Mouse (Mus musculus) forebrain, embryonic 14.5 days (tissue): ENCODE measurements at regions not wholly inside any gene's neighbourhood (a gene's known extent, or its start where the extent isn't known, plus 50 kb on each side); places are given as distances from the start of the nearest gene placed in this dataset.

Experiments used
- ATAC-seq: fragments of 200-750 bp; cut with Nextera tagmentation; 2 replicates; pipeline ENCODE4 v1.8.0; 2017; ENCODE audit warnings: mild to moderate bottlenecking, moderate library complexity
- DNase-seq: peaks from one replicate; pipeline ENCODE4 v3.0.0-alpha.2; 2015; ENCODE audit warnings: low spot score
- H3K27ac ChIP-seq: fragments of 300-500 bp; sonication (generic); 2 replicates; pipeline ENCODE4 v1.5.1; 2014; ENCODE audit warnings: low read depth, mild to moderate bottlenecking, control low read depth, low read length, moderate library complexity
- H3K27me3 ChIP-seq: fragments of 300-500 bp; sonication (generic); replicated peaks from 2 replicates; pipeline ENCODE4 v1.6.1; 2014; ENCODE audit warnings: low read length, control low read depth, mixed read lengths; ENCODE audit not compliant: control insufficient read depth, insufficient read depth
- H3K36me3 ChIP-seq: fragments of 300-500 bp; sonication (generic); 2 replicates; pipeline ENCODE4 v1.6.1; 2014; ENCODE audit warnings: low read length, control low read depth; ENCODE audit not compliant: control insufficient read depth, insufficient read depth
- H3K4me1 ChIP-seq: fragments of 300-500 bp; sonication (generic); 2 replicates; pipeline ENCODE4 v1.6.1; 2014; ENCODE audit warnings: antibody characterized with exemption, low read length, control low read depth; ENCODE audit not compliant: control insufficient read depth, insufficient read depth
- H3K4me2 ChIP-seq: fragments of 300-500 bp; sonication (generic); 2 replicates; pipeline ENCODE4 v1.6.1; 2014; ENCODE audit warnings: mild to moderate bottlenecking, control low read depth, low read length
- H3K4me3 ChIP-seq: fragments of 300-500 bp; sonication (generic); 2 replicates; pipeline ENCODE4 v1.5.1; 2014; ENCODE audit warnings: low read depth, low read length, control low read depth
- H3K9ac ChIP-seq: fragments of 300-500 bp; sonication (generic); 2 replicates; pipeline ENCODE4 v1.6.1; 2014; ENCODE audit warnings: mild to moderate bottlenecking, low read length, control low read depth, moderate library complexity
- H3K9me3 ChIP-seq: fragments of 300-500 bp; sonication (generic); replicated peaks from 2 replicates; pipeline ENCODE4 v1.6.1; 2016; ENCODE audit warnings: low read length, control low read depth, mixed read lengths; ENCODE audit not compliant: control insufficient read depth
- WGBS: fragments of 180-500 bp; shearing (Covaris S2); extraction: QIAGEN DNeasy Blood & Tissue Kit; methylation state at CpG from one replicate; pipeline ENCODE4 v1.1.7; 2014; 5-methylcytosine and 5-hydroxymethylcytosine counted together

GRCm38 (mm10) chr8:115555452-115555851, 152.1 kb downstream of the Maf start:
- H3K9ac ChIP-seq = no peak overlapping the region
- WGBS = 87% methylated on average over 5 of the region's 5 CpGs
- no peak overlapping the region for H3K27ac ChIP-seq
- no peaks in the 10 kb centered on the region for H3K9me3 ChIP-seq
- H3K4me2 ChIP-seq = no peak overlapping the region
- H3K36me3 ChIP-seq = no peaks in the 10 kb centered on the region
- no peaks in the 10 kb centered on the region for H3K4me1 ChIP-seq
- no peak for DNase-seq
- H3K27me3 ChIP-seq = no peaks in the 10 kb centered on the region
- no peak for ATAC-seq
- H3K4me3 ChIP-seq = no peak overlapping the region

GRCm38 (mm10) chr8:115554185-115554584, 153.4 kb downstream of the Maf start:
- Histone ChIP-seq H3K27ac (no peak overlapping the region), H3K27me3 (no peaks in the 10 kb centered on the region), H3K36me3 (no peaks in the 10 kb centered on the region), H3K4me2 (no peak overlapping the region), H3K9me3 (no peaks in the 10 kb centered on the region), H3K4me1 (no peaks in the 10 kb centered on the region), H3K9ac (no peak overlapping the region), H3K4me3 (no peak overlapping the region)
- no peak for DNase-seq
- 82% methylated on average over 5 of the region's 5 CpGs for WGBS
- ATAC-seq = no peak

GRCm38 (mm10) chr8:115551262-115551661, 156.3 kb downstream of the Maf start:
- no peaks in the 10 kb centered on the region for H3K9me3 ChIP-seq
- no peaks in the 10 kb centered on the region for H3K27me3 ChIP-seq
- no peak overlapping the region for H3K9ac ChIP-seq
- no peak overlapping the region for H3K4me3 ChIP-seq
- H3K4me2 ChIP-seq = no peak overlapping the region
- 62% methylated on average over 5 of the region's 5 CpGs for WGBS
- H3K27ac ChIP-seq = no peak overlapping the region
- ATAC-seq = no peak
- H3K36me3 ChIP-seq = no peaks in the 10 kb centered on the region
- H3K4me1 ChIP-seq = no peaks in the 10 kb centered on the region
- no peak for DNase-seq

GRCm38 (mm10) chr8:115549112-115549511, 158.5 kb downstream of the Maf start:
- Histone ChIP-seq H3K27me3 (no peaks in the 10 kb centered on the region), H3K4me1 (no peaks in the 10 kb centered on the region), H3K4me3 (no peak overlapping the region), H3K4me2 (no peak overlapping the region), H3K9me3 (no peaks in the 10 kb centered on the region), H3K9ac (no peak overlapping the region), H3K27ac (no peak overlapping the region), H3K36me3 (no peaks in the 10 kb centered on the region)
- 21% methylated on average over 1 of the region's 1 CpGs for WGBS
- DNase-seq (peak; percentile 44), ATAC-seq (peak; percentile 40; the same call in 1 of the 2 replicates)

- H3K4me1 ChIP-seq = peaks cover 2% of the 10 kb centered on the region; the same call in 1 of the 2 replicates
- no peaks in the 10 kb centered on the region for H3K9me3 ChIP-seq
- no peak overlapping the region for H3K9ac ChIP-seq
- no peak overlapping the region for H3K4me2 ChIP-seq
- ATAC-seq (no peak), DNase-seq (no peak)
- WGBS = 79% methylated on average over 6 of the region's 6 CpGs
- no peak overlapping the region for H3K27ac ChIP-seq
- no peaks in the 10 kb centered on the region for H3K36me3 ChIP-seq
- H3K27me3 ChIP-seq = no peaks in the 10 kb centered on the region
- no peak overlapping the region for H3K4me3 ChIP-seq
Observed at GRCm38 (mm10) chr8:115544067-115544466, 163.5 kb downstream of the Maf start.

GRCm38 (mm10) chr8:115542935-115543334, 164.7 kb downstream of the Maf start:
- Histone ChIP-seq H3K4me3 (no peak overlapping the region), H3K9ac (no peak overlapping the region), H3K4me2 (no peak overlapping the region), H3K27me3 (no peaks in the 10 kb centered on the region), H3K36me3 (no peaks in the 10 kb centered on the region), H3K4me1 (peaks cover 4% of the 10 kb centered on the region; the same call in 1 of the 2 replicates), H3K9me3 (no peaks in the 10 kb centered on the region), H3K27ac (no peak overlapping the region)
- no peak for ATAC-seq
- no peak for DNase-seq
- 95% methylated on average over 3 of the region's 3 CpGs for WGBS

GRCm38 (mm10) chr8:115539600-115539999, 168.0 kb downstream of the Maf start:
- H3K4me2 ChIP-seq = no peak overlapping the region
- DNase-seq (no peak), ATAC-seq (no peak)
- H3K27ac ChIP-seq = no peak overlapping the region
- H3K4me3 ChIP-seq = no peak overlapping the region
- no peaks in the 10 kb centered on the region for H3K36me3 ChIP-seq
- no peaks in the 10 kb centered on the region for H3K9me3 ChIP-seq
- no peak overlapping the region for H3K9ac ChIP-seq
- 74% methylated on average over 9 of the region's 9 CpGs for WGBS
- H3K4me1 ChIP-seq = peaks cover 10% of the 10 kb centered on the region
- H3K27me3 ChIP-seq = no peaks in the 10 kb centered on the region

- WGBS = 91% methylated on average over 4 of the region's 4 CpGs
- H3K4me2 ChIP-seq = no peak overlapping the region
- H3K9ac ChIP-seq = no peak overlapping the region
- no peak for DNase-seq
- H3K4me3 ChIP-seq = no peak overlapping the region
- H3K36me3 ChIP-seq = no peaks in the 10 kb centered on the region
- no peak overlapping the region for H3K27ac ChIP-seq
- peaks cover 10% of the 10 kb centered on the region for H3K4me1 ChIP-seq
- ATAC-seq = no peak
- H3K27me3 ChIP-seq = no peaks in the 10 kb centered on the region
- no peaks in the 10 kb centered on the region for H3K9me3 ChIP-seq
Observed at GRCm38 (mm10) chr8:115538236-115538635, 169.4 kb downstream of the Maf start.

GRCm38 (mm10) chr8:115537761-115538160, 169.8 kb downstream of the Maf start:
- H3K4me2 ChIP-seq = no peak overlapping the region
- no peaks in the 10 kb centered on the region for H3K9me3 ChIP-seq
- WGBS = 16% methylated on average over 5 of the region's 5 CpGs
- no peak for ATAC-seq
- H3K27me3 ChIP-seq = no peaks in the 10 kb centered on the region
- H3K27ac ChIP-seq = no peak overlapping the region
- no peak overlapping the region for H3K4me3 ChIP-seq
- DNase-seq = peak; percentile 65
- H3K36me3 ChIP-seq = no peaks in the 10 kb centered on the region
- peaks cover 10% of the 10 kb centered on the region for H3K4me1 ChIP-seq
- H3K9ac ChIP-seq = no peak overlapping the region
